Mouse (Mus musculus) spleen, postnatal 36 days (tissue): ENCODE results near the gene Rpn1.
"Not testable (repeated sequence)": the region's sequence is repeated elsewhere in the genome, so short reads cannot be mapped to it uniquely, and the experiment has no call there.

Experiments used
- DNase-seq, 2 experiments: peaks; one replicate each; pipeline ENCODE4 v3.0.0; 2022; ENCODE audit warnings: low spot score in 2 of 2, mixed read lengths in 1 of 2

The Rpn1 gene

GRCm38 (mm10) chr6:88120813-88121212 is 36.5 kb downstream of the Rpn1 start:
- no peak for DNase-seq

- no peak for DNase-seq
These were observed 37.5 kb downstream of the Rpn1 start for GRCm38 (mm10) chr6:88121781-88122180.

GRCm38 (mm10) chr6:88123150-88123857 is 39.0 kb downstream of the Rpn1 start:
- no peak for DNase-seq

GRCm38 (mm10) chr6:88123858-88124261 is 39.6 kb downstream of the Rpn1 start:
- DNase-seq = peak in 1 of 2 experiments; percentile 22

- DNase-seq = no peak
These were observed 40.3 kb downstream of the Rpn1 start for GRCm38 (mm10) chr6:88124551-88124950.

- DNase-seq = not testable (repeated sequence)
These were observed 41.5 kb downstream of the Rpn1 start for GRCm38 (mm10) chr6:88125815-88126214.

GRCm38 (mm10) chr6:88131521-88131920 is 47.2 kb downstream of the Rpn1 start:
- no peak for DNase-seq

- no peak for DNase-seq
These were observed 47.8 kb downstream of the Rpn1 start for GRCm38 (mm10) chr6:88132051-88132450.

- DNase-seq = no peak
These were observed 48.8 kb downstream of the Rpn1 start for GRCm38 (mm10) chr6:88133061-88133460.

GRCm38 (mm10) chr6:88133878-88134277 is 49.6 kb downstream of the Rpn1 start:
- DNase-seq = no peak

- DNase-seq = no peak
These were observed 51.9 kb downstream of the Rpn1 start for GRCm38 (mm10) chr6:88136201-88136631.

- DNase-seq = no peak
These were observed 54.2 kb downstream of the Rpn1 start for GRCm38 (mm10) chr6:88138485-88138884.

- DNase-seq = no peak
These were observed 56.0 kb downstream of the Rpn1 start for GRCm38 (mm10) chr6:88140264-88140663.

- no peak for DNase-seq
These were observed 61.5 kb downstream of the Rpn1 start for GRCm38 (mm10) chr6:88145793-88146192.

- DNase-seq = no peak
These were observed 62.3 kb downstream of the Rpn1 start for GRCm38 (mm10) chr6:88146576-88146975.

GRCm38 (mm10) chr6:88147411-88148003 is 63.2 kb downstream of the Rpn1 start:
- DNase-seq = no peak

- no peak for DNase-seq
These were observed 67.1 kb downstream of the Rpn1 start for GRCm38 (mm10) chr6:88151335-88151734.

GRCm38 (mm10) chr6:88152127-88152705 is 67.9 kb downstream of the Rpn1 start:
- DNase-seq = no peak

GRCm38 (mm10) chr6:88152979-88153378 is 68.7 kb downstream of the Rpn1 start:
- DNase-seq = no peak
